Mouse (Mus musculus): Measurements from ENCODE around the gene Eif4e2. TPM values are rescaled to one million over a fixed set of nuclear protein-coding genes. Genes with fewer than 3 reads are reported as not detected.

Gene Eif4e2
- polyA plus RNA-seq, 1 experiment from 2014 or later = 141 TPM

- Histone ChIP-seq H3K36me3 (no peaks in the 10 kb centered on the region), H3K4me2 (peak overlapping the region; percentile 87), H3K4me3 (peak overlapping the region; percentile 49), H3K27ac (ENCODE audit: poor library complexity, severe bottlenecking) (no peak overlapping the region), H3K9ac (0 out of 2 replicates have a peak overlapping the region, but pooled peaks have one; percentile 26), H3K27me3 (replicated peaks) (peaks cover 88% of the 10 kb centered on the region), H3K4me1 (replicated peaks) (peaks cover 20% of the 10 kb centered on the region), H3K9me3 (replicated peaks) (0 out of 2 replicates have a peak, but pooled peaks cover 3% of the 10 kb centered on the region)
- ATAC-seq (ENCODE audit: insufficient number of reproducible peaks, low FRiP score) = no peak
- 3% methylated on average over 12 of the region's 12 CpGs for WGBS
These were observed 50.1 kb downstream of the Eif4e2 start for GRCm38 (mm10) chr1:87263796-87264133.

GRCm38 (mm10) chr1:87264134-87265006 is 50.7 kb downstream of the Eif4e2 start, which contains the start of gene Efhd1:
Gene Efhd1 (plus strand): TSS chr1:87264363.
- no peak within 1 kb of the TSS for H3K27ac ChIP-seq (ENCODE audit: poor library complexity, severe bottlenecking)
- peak within 1 kb of the TSS; percentile 26; the same call in 1 of the 2 replicates for H3K9ac ChIP-seq
- peak within 1 kb of the TSS; percentile 87 for H3K4me2 ChIP-seq
- H3K36me3 ChIP-seq = no peaks in the 10 kb centered on the region
- 0 out of 2 replicates have a peak, but pooled peaks cover 3% of the 10 kb centered on the region for H3K9me3 ChIP-seq (replicated peaks)
- peaks cover 88% of the 10 kb centered on the region for H3K27me3 ChIP-seq (replicated peaks)
- peak within 1 kb of the TSS; percentile 49 for H3K4me3 ChIP-seq
- WGBS = under 1% methylated on average over 70 of the region's 70 CpGs
- peaks cover 20% of the 10 kb centered on the region for H3K4me1 ChIP-seq (replicated peaks)
- no peak for ATAC-seq (ENCODE audit: insufficient number of reproducible peaks, low FRiP score)

GRCm38 (mm10) chr1:87265200-87265599 is 51.5 kb downstream of the Eif4e2 start:
- H3K4me2 ChIP-seq = peak overlapping the region; percentile 87
- peaks cover 85% of the 10 kb centered on the region for H3K27me3 ChIP-seq (replicated peaks)
- peaks cover 22% of the 10 kb centered on the region for H3K4me1 ChIP-seq (replicated peaks)
- WGBS = 0% methylated on average over 13 of the region's 13 CpGs
- no peaks in the 10 kb centered on the region for H3K36me3 ChIP-seq
- 0 out of 2 replicates have a peak, but pooled peaks cover 3% of the 10 kb centered on the region for H3K9me3 ChIP-seq (replicated peaks)
- H3K27ac ChIP-seq (ENCODE audit: poor library complexity, severe bottlenecking) = no peak overlapping the region
- ATAC-seq (ENCODE audit: insufficient number of reproducible peaks, low FRiP score) = no peak
- peak overlapping the region; percentile 49 for H3K4me3 ChIP-seq
- H3K9ac ChIP-seq = no peak overlapping the region

- Histone ChIP-seq H3K4me1 (replicated peaks) (peaks cover 35% of the 10 kb centered on the region), H3K4me3 (no peak overlapping the region), H3K36me3 (no peaks in the 10 kb centered on the region), H3K4me2 (no peak overlapping the region), H3K27me3 (replicated peaks) (peaks cover 78% of the 10 kb centered on the region), H3K27ac (ENCODE audit: poor library complexity, severe bottlenecking) (no peak overlapping the region), H3K9me3 (replicated peaks) (0 out of 2 replicates have a peak, but pooled peaks cover 3% of the 10 kb centered on the region), H3K9ac (no peak overlapping the region)
- ATAC-seq (ENCODE audit: insufficient number of reproducible peaks, low FRiP score) = no peak
- 35% methylated on average over 8 of the region's 8 CpGs for WGBS
These were observed 52.8 kb downstream of the Eif4e2 start for GRCm38 (mm10) chr1:87266296-87267090.

GRCm38 (mm10) chr1:87270204-87270603 is 56.5 kb downstream of the Eif4e2 start:
- ATAC-seq (ENCODE audit: insufficient number of reproducible peaks, low FRiP score) = no peak
- peaks cover 43% of the 10 kb centered on the region for H3K27me3 ChIP-seq (replicated peaks)
- H3K4me2 ChIP-seq = no peak overlapping the region
- peaks cover 36% of the 10 kb centered on the region for H3K4me1 ChIP-seq (replicated peaks)
- H3K27ac ChIP-seq (ENCODE audit: poor library complexity, severe bottlenecking) = no peak overlapping the region
- 52% methylated on average over 3 of the region's 3 CpGs for WGBS
- H3K9ac ChIP-seq = no peak overlapping the region
- H3K36me3 ChIP-seq = no peaks in the 10 kb centered on the region
- no peaks in the 10 kb centered on the region for H3K9me3 ChIP-seq (replicated peaks)
- H3K4me3 ChIP-seq = no peak overlapping the region

GRCm38 (mm10) chr1:87270641-87271467 is 57.1 kb downstream of the Eif4e2 start:
- WGBS = 7% methylated on average over 20 of the region's 20 CpGs
- ATAC-seq (ENCODE audit: insufficient number of reproducible peaks, low FRiP score) = no peak
- Histone ChIP-seq H3K27me3 (replicated peaks) (peaks cover 37% of the 10 kb centered on the region), H3K36me3 (no peaks in the 10 kb centered on the region), H3K9ac (no peak overlapping the region), H3K4me2 (peak overlapping the region; percentile 30), H3K4me3 (no peak overlapping the region), H3K9me3 (replicated peaks) (no peaks in the 10 kb centered on the region), H3K27ac (ENCODE audit: poor library complexity, severe bottlenecking) (no peak overlapping the region), H3K4me1 (replicated peaks) (peaks cover 33% of the 10 kb centered on the region)

- WGBS = 73% methylated on average over 1 of the region's 1 CpGs
- no peak overlapping the region for H3K9ac ChIP-seq
- H3K36me3 ChIP-seq = no peaks in the 10 kb centered on the region
- no peak overlapping the region for H3K4me3 ChIP-seq
- no peak overlapping the region for H3K4me2 ChIP-seq
- H3K27ac ChIP-seq (ENCODE audit: poor library complexity, severe bottlenecking) = no peak overlapping the region
- ATAC-seq (ENCODE audit: insufficient number of reproducible peaks, low FRiP score) = no peak
- no peaks in the 10 kb centered on the region for H3K9me3 ChIP-seq (replicated peaks)
- H3K4me1 ChIP-seq (replicated peaks) = peaks cover 34% of the 10 kb centered on the region
- H3K27me3 ChIP-seq (replicated peaks) = peaks cover 29% of the 10 kb centered on the region
These were observed 57.9 kb downstream of the Eif4e2 start for GRCm38 (mm10) chr1:87271596-87271995.

GRCm38 (mm10) chr1:87272462-87272861 is 58.7 kb downstream of the Eif4e2 start:
- ATAC-seq (ENCODE audit: insufficient number of reproducible peaks, low FRiP score) = no peak
- no peaks in the 10 kb centered on the region for H3K9me3 ChIP-seq (replicated peaks)

GRCm38 (mm10) chr1:87273514-87273942 is 59.8 kb downstream of the Eif4e2 start:
- H3K36me3 ChIP-seq = no peaks in the 10 kb centered on the region
- H3K27me3 ChIP-seq (replicated peaks) = peaks cover 10% of the 10 kb centered on the region
- H3K27ac ChIP-seq (ENCODE audit: poor library complexity, severe bottlenecking) = 0 out of 2 replicates have a peak overlapping the region, but pooled peaks have one; percentile 45
- H3K9me3 ChIP-seq (replicated peaks) = no peaks in the 10 kb centered on the region
- no peak overlapping the region for H3K4me2 ChIP-seq
- H3K4me3 ChIP-seq = no peak overlapping the region
- no peak for ATAC-seq (ENCODE audit: insufficient number of reproducible peaks, low FRiP score)
- H3K4me1 ChIP-seq (replicated peaks) = peaks cover 34% of the 10 kb centered on the region
- no peak overlapping the region for H3K9ac ChIP-seq
- 37% methylated on average over 3 of the region's 3 CpGs for WGBS

More at GRCm38 (mm10) chr1:87272462-87272861, 58.7 kb downstream of the Eif4e2 start:
- Histone ChIP-seq H3K27me3 (replicated peaks) (peaks cover 20% of the 10 kb centered on the region), H3K4me3 (no peak overlapping the region), H3K4me2 (no peak overlapping the region), H3K27ac (ENCODE audit: poor library complexity, severe bottlenecking) (no peak overlapping the region), H3K36me3 (no peaks in the 10 kb centered on the region), H3K4me1 (replicated peaks) (peaks cover 34% of the 10 kb centered on the region), H3K9ac (no peak overlapping the region)
- 42% methylated on average over 3 of the region's 3 CpGs for WGBS

- H3K9me3 ChIP-seq (replicated peaks) = no peaks in the 10 kb centered on the region
- H3K4me3 ChIP-seq = no peak overlapping the region
- 57% methylated on average over 4 of the region's 4 CpGs for WGBS
- H3K27ac ChIP-seq (ENCODE audit: poor library complexity, severe bottlenecking) = no peak overlapping the region
- peaks cover 4% of the 10 kb centered on the region; the same call in 1 of the 2 replicates for H3K27me3 ChIP-seq (replicated peaks)
- H3K4me1 ChIP-seq (replicated peaks) = peaks cover 34% of the 10 kb centered on the region
- no peak overlapping the region for H3K9ac ChIP-seq
- ATAC-seq (ENCODE audit: insufficient number of reproducible peaks, low FRiP score) = no peak
- H3K4me2 ChIP-seq = no peak overlapping the region
- no peaks in the 10 kb centered on the region for H3K36me3 ChIP-seq
These were observed 60.4 kb downstream of the Eif4e2 start for GRCm38 (mm10) chr1:87274134-87274533.

All from heart, embryonic 12.5 days (tissue).